Mouse (Mus musculus) left cerebral cortex, adult 11 months (tissue): Measurements from ENCODE around the gene Cyp2f2.

Source experiments
- DNase-seq: peaks from one replicate; pipeline ENCODE4 v3.0.0; 2022; ENCODE audit warnings: low spot score

The Cyp2f2 gene

GRCm38 (mm10) chr7:27119676-27120075 lies at the start of gene Cyp2f2:
Gene Cyp2f2 (plus strand): TSS chr7:27119909.
- no peak for DNase-seq

- no peak for DNase-seq
Observed at GRCm38 (mm10) chr7:27078641-27079040, 41.1 kb upstream of the Cyp2f2 start.

- no peak for DNase-seq
Observed at GRCm38 (mm10) chr7:27081625-27082024, 38.1 kb upstream of the Cyp2f2 start.

GRCm38 (mm10) chr7:27091039-27091438 lies 28.7 kb upstream of the Cyp2f2 start:
- no peak for DNase-seq

GRCm38 (mm10) chr7:27092038-27092703 lies 27.5 kb upstream of the Cyp2f2 start:
- no peak for DNase-seq

GRCm38 (mm10) chr7:27092882-27093281 lies 26.8 kb upstream of the Cyp2f2 start:
- no peak for DNase-seq

- no peak for DNase-seq
Observed at GRCm38 (mm10) chr7:27104882-27105281, 14.8 kb upstream of the Cyp2f2 start.

- DNase-seq = no peak
Observed at GRCm38 (mm10) chr7:27110327-27110726, 9.4 kb upstream of the Cyp2f2 start.

GRCm38 (mm10) chr7:27111038-27111437 lies 8.7 kb upstream of the Cyp2f2 start:
- DNase-seq = no peak

- no peak for DNase-seq
Observed at GRCm38 (mm10) chr7:27111987-27112386, 7.7 kb upstream of the Cyp2f2 start.

GRCm38 (mm10) chr7:27118033-27118511 lies 1.6 kb upstream of the Cyp2f2 start:
- no peak for DNase-seq

- no peak for DNase-seq
Observed at GRCm38 (mm10) chr7:27124305-27124832, 4.7 kb downstream of the Cyp2f2 start.

- no peak for DNase-seq
Observed at GRCm38 (mm10) chr7:27124969-27125368, 5.3 kb downstream of the Cyp2f2 start.

- no peak for DNase-seq
Observed at GRCm38 (mm10) chr7:27128162-27128561, 8.5 kb downstream of the Cyp2f2 start.

- no peak for DNase-seq
Observed at GRCm38 (mm10) chr7:27128946-27129345, 9.2 kb downstream of the Cyp2f2 start.

GRCm38 (mm10) chr7:27129811-27130210 lies 10.1 kb downstream of the Cyp2f2 start:
- no peak for DNase-seq

GRCm38 (mm10) chr7:27130521-27131370 lies 11.0 kb downstream of the Cyp2f2 start:
- no peak for DNase-seq

- DNase-seq = no peak
Observed at GRCm38 (mm10) chr7:27131387-27131786, 11.7 kb downstream of the Cyp2f2 start.

- no peak for DNase-seq
Observed at GRCm38 (mm10) chr7:27132588-27132987, 12.9 kb downstream of the Cyp2f2 start.

- no peak for DNase-seq
Observed at GRCm38 (mm10) chr7:27133156-27133555, 13.4 kb downstream of the Cyp2f2 start.

GRCm38 (mm10) chr7:27133757-27134156 lies 14.0 kb downstream of the Cyp2f2 start:
- DNase-seq = no peak

GRCm38 (mm10) chr7:27136410-27136996 lies 16.8 kb downstream of the Cyp2f2 start:
- DNase-seq = no peak
